Mouse (Mus musculus) embryonic facial prominence, embryonic 13.5 days (tissue): ENCODE measurements around the gene Srrm3. TPM values are rescaled to one million over a fixed set of nuclear protein-coding genes. Genes with fewer than 3 reads are reported as not detected.

Experiments used
- ATAC-seq: fragments of 200-750 bp; cut with Nextera tagmentation; 2 replicates; pipeline ENCODE4 v1.8.0; 2017; ENCODE audit warnings: low read depth; ENCODE audit not compliant: insufficient number of reproducible peaks, insufficient read depth, low FRiP score, low TSS enrichment
- H3K27ac ChIP-seq: fragments of 300-500 bp; sonication (generic); 2 replicates; pipeline ENCODE4 v1.5.1; 2015; ENCODE audit warnings: moderate library complexity, mild to moderate bottlenecking, inconsistent platforms
- H3K27me3 ChIP-seq: fragments of 300-500 bp; sonication (generic); 2 replicates; pipeline ENCODE4 v1.6.1; 2015; ENCODE audit warnings: mild to moderate bottlenecking, inconsistent platforms
- H3K36me3 ChIP-seq: fragments of 300-500 bp; sonication (generic); 2 replicates; pipeline ENCODE4 v1.6.1; 2015; ENCODE audit warnings: mild to moderate bottlenecking, inconsistent platforms
- H3K4me1 ChIP-seq: fragments of 300-500 bp; sonication (generic); 2 replicates; pipeline ENCODE4 v1.6.1; 2015; ENCODE audit warnings: inconsistent platforms
- H3K4me2 ChIP-seq: fragments of 300-500 bp; sonication (generic); 2 replicates; pipeline ENCODE4 v1.6.1; 2015; ENCODE audit warnings: moderate library complexity, mild to moderate bottlenecking, inconsistent platforms
- H3K4me3 ChIP-seq: fragments of 300-500 bp; sonication (generic); 2 replicates; pipeline ENCODE4 v1.5.1; 2015; ENCODE audit warnings: mild to moderate bottlenecking, inconsistent platforms
- H3K9ac ChIP-seq: fragments of 300-500 bp; sonication (generic); 2 replicates; pipeline ENCODE4 v1.6.1; 2015; ENCODE audit warnings: mild to moderate bottlenecking, inconsistent platforms
- H3K9me3 ChIP-seq: fragments of 300-500 bp; sonication (generic); 2 replicates; pipeline ENCODE4 v1.6.1; 2016; ENCODE audit warnings: inconsistent platforms
- WGBS: fragments of 180-500 bp; shearing (Covaris S2); methylation state at CpG from one replicate; pipeline ENCODE4 v1.1.7; 2015; ENCODE audit warnings: mixed read lengths; 5-methylcytosine and 5-hydroxymethylcytosine counted together
- polyA plus RNA-seq: library from polyadenylated mRNA; unstranded; fragments of >200 nt; fragmentation: Nextera tagmentation; extraction: Ambion mirVana; gene quantifications from 2 replicates; pipeline ENCODE4 v1.2.1, GENCODE M21; 2015

The Srrm3 gene
- polyA plus RNA-seq = 1.1 and 1.5 TPM in 2 replicates

- peaks cover 8% of the 10 kb centered on the region for H3K4me1 ChIP-seq
- H3K4me3 ChIP-seq = peak within 1 kb of the TSS; percentile 13; the same call in 1 of the 2 replicates
- H3K9me3 ChIP-seq = no peaks in the 10 kb centered on the region
- H3K9ac ChIP-seq = no peak within 1 kb of the TSS
- no peaks in the 10 kb centered on the region for H3K36me3 ChIP-seq
- ATAC-seq = no peak
- peaks cover 5% of the 10 kb centered on the region; the same call in 1 of the 2 replicates for H3K27me3 ChIP-seq
- no peak within 1 kb of the TSS for H3K27ac ChIP-seq
- peak within 1 kb of the TSS; percentile 34 for H3K4me2 ChIP-seq
- 4% methylated on average over 29 of the region's 29 CpGs for WGBS
Observed at GRCm38 (mm10) chr5:135806555-135807262, at the start of gene Srrm3. Gene Srrm3 (plus strand): TSS chr5:135806890.

- H3K27me3 ChIP-seq = 0 out of 2 replicates have a peak, but pooled peaks cover 4% of the 10 kb centered on the region
- no peak for ATAC-seq
- no peaks in the 10 kb centered on the region for H3K36me3 ChIP-seq
- no peak overlapping the region for H3K9ac ChIP-seq
- no peak overlapping the region for H3K4me3 ChIP-seq
- no peak overlapping the region for H3K4me2 ChIP-seq
- H3K9me3 ChIP-seq = no peaks in the 10 kb centered on the region
- 75% methylated on average over 3 of the region's 3 CpGs for WGBS
- H3K4me1 ChIP-seq = 0 out of 2 replicates have a peak, but pooled peaks cover 4% of the 10 kb centered on the region
- H3K27ac ChIP-seq = no peak overlapping the region
Observed at GRCm38 (mm10) chr5:135761881-135762280, 44.8 kb upstream of the Srrm3 start.

- no peak overlapping the region for H3K4me3 ChIP-seq
- no peak overlapping the region for H3K4me2 ChIP-seq
- WGBS = 4% methylated on average over 7 of the region's 7 CpGs
- H3K27ac ChIP-seq = no peak overlapping the region
- no peak for ATAC-seq
- H3K9me3 ChIP-seq = no peaks in the 10 kb centered on the region
- no peak overlapping the region for H3K9ac ChIP-seq
- 0 out of 2 replicates have a peak, but pooled peaks cover 4% of the 10 kb centered on the region for H3K4me1 ChIP-seq
- 0 out of 2 replicates have a peak, but pooled peaks cover 4% of the 10 kb centered on the region for H3K27me3 ChIP-seq
- no peaks in the 10 kb centered on the region for H3K36me3 ChIP-seq
Observed at GRCm38 (mm10) chr5:135763526-135763925, 43.2 kb upstream of the Srrm3 start.

- Histone ChIP-seq H3K9me3 (no peaks in the 10 kb centered on the region), H3K4me1 (no peaks in the 10 kb centered on the region), H3K36me3 (no peaks in the 10 kb centered on the region), H3K9ac (no peak overlapping the region), H3K4me3 (no peak overlapping the region), H3K27me3 (0 out of 2 replicates have a peak, but pooled peaks cover 4% of the 10 kb centered on the region), H3K4me2 (no peak overlapping the region), H3K27ac (no peak overlapping the region)
- no peak for ATAC-seq
- 66% methylated on average over 3 of the region's 3 CpGs for WGBS
Observed at GRCm38 (mm10) chr5:135764971-135765370, 41.7 kb upstream of the Srrm3 start.

GRCm38 (mm10) chr5:135772519-135772918 lies 34.2 kb upstream of the Srrm3 start:
- Histone ChIP-seq H3K4me2 (no peak overlapping the region), H3K27me3 (no peaks in the 10 kb centered on the region)
- WGBS = 48% methylated on average over 3 of the region's 3 CpGs

GRCm38 (mm10) chr5:135776546-135776945 lies 30.1 kb upstream of the Srrm3 start:
- H3K4me3 ChIP-seq = no peak overlapping the region
- no peak overlapping the region for H3K27ac ChIP-seq
- H3K27me3 ChIP-seq = no peaks in the 10 kb centered on the region
- no peaks in the 10 kb centered on the region for H3K9me3 ChIP-seq
- H3K9ac ChIP-seq = 0 out of 2 replicates have a peak overlapping the region, but pooled peaks have one; percentile 92
- peaks cover 24% of the 10 kb centered on the region for H3K4me1 ChIP-seq
- no peak overlapping the region for H3K4me2 ChIP-seq
- H3K36me3 ChIP-seq = peaks cover 1% of the 10 kb centered on the region
- ATAC-seq = no peak
- WGBS = 81% methylated on average over 4 of the region's 4 CpGs

More at GRCm38 (mm10) chr5:135772519-135772918, 34.2 kb upstream of the Srrm3 start:
- Histone ChIP-seq H3K9me3 (no peaks in the 10 kb centered on the region), H3K4me3 (no peak overlapping the region), H3K27ac (no peak overlapping the region), H3K4me1 (peaks cover 7% of the 10 kb centered on the region), H3K9ac (no peak overlapping the region), H3K36me3 (no peaks in the 10 kb centered on the region)
- no peak for ATAC-seq

GRCm38 (mm10) chr5:135777796-135778470 lies 28.8 kb upstream of the Srrm3 start, which contains the start of gene Styxl1:
Gene Styxl1 (minus strand): TSS chr5:135778385.
- Histone ChIP-seq H3K27me3 (no peaks in the 10 kb centered on the region), H3K4me1 (peaks cover 24% of the 10 kb centered on the region), H3K4me2 (peak within 1 kb of the TSS; percentile 85), H3K9ac (peak within 1 kb of the TSS; percentile 92), H3K4me3 (peak within 1 kb of the TSS; percentile 89), H3K9me3 (no peaks in the 10 kb centered on the region), H3K36me3 (peaks cover 14% of the 10 kb centered on the region), H3K27ac (peak within 1 kb of the TSS; percentile 92)
- peak; percentile 1; the same call in 1 of the 2 replicates for ATAC-seq
- under 1% methylated on average over 45 of the region's 45 CpGs for WGBS

GRCm38 (mm10) chr5:135778471-135779445 lies 27.9 kb upstream of the Srrm3 start, which contains the start of gene Mdh2:
Gene Mdh2 (plus strand): TSS chr5:135778480.
- peak; percentile 96 for ATAC-seq

GRCm38 (mm10) chr5:135780331-135780730 lies 26.4 kb upstream of the Srrm3 start:
- ATAC-seq = no peak
- 86% methylated on average over 8 of the region's 8 CpGs for WGBS
- Histone ChIP-seq H3K4me1 (peaks cover 24% of the 10 kb centered on the region), H3K27ac (no peak overlapping the region), H3K4me3 (peak overlapping the region; percentile 89; the same call in 1 of the 2 replicates), H3K9me3 (no peaks in the 10 kb centered on the region), H3K9ac (0 out of 2 replicates have a peak overlapping the region, but pooled peaks have one; percentile 92), H3K36me3 (peaks cover 38% of the 10 kb centered on the region), H3K27me3 (no peaks in the 10 kb centered on the region), H3K4me2 (peak overlapping the region; percentile 85; the same call in 1 of the 2 replicates)

More at GRCm38 (mm10) chr5:135778471-135779445, 27.9 kb upstream of the Srrm3 start, which contains the start of gene Mdh2:
- Histone ChIP-seq H3K4me1 (peaks cover 24% of the 10 kb centered on the region), H3K27me3 (no peaks in the 10 kb centered on the region), H3K36me3 (peaks cover 22% of the 10 kb centered on the region), H3K4me3 (peak within 1 kb of the TSS; percentile 89), H3K4me2 (peak within 1 kb of the TSS; percentile 85), H3K9me3 (no peaks in the 10 kb centered on the region), H3K27ac (peak within 1 kb of the TSS; percentile 92), H3K9ac (peak within 1 kb of the TSS; percentile 92)
- under 1% methylated on average over 70 of the region's 70 CpGs for WGBS

- peaks cover 63% of the 10 kb centered on the region for H3K36me3 ChIP-seq
- peaks cover 15% of the 10 kb centered on the region for H3K4me1 ChIP-seq
- H3K9ac ChIP-seq = no peak overlapping the region
- no peak overlapping the region for H3K27ac ChIP-seq
- no peak overlapping the region for H3K4me3 ChIP-seq
- H3K4me2 ChIP-seq = no peak overlapping the region
- H3K9me3 ChIP-seq = no peaks in the 10 kb centered on the region
- ATAC-seq = no peak
- 91% methylated on average over 4 of the region's 4 CpGs for WGBS
- H3K27me3 ChIP-seq = no peaks in the 10 kb centered on the region
Observed at GRCm38 (mm10) chr5:135782901-135783300, 23.8 kb upstream of the Srrm3 start.
